Mouse (Mus musculus) cerebellum, adult 2 months (tissue): Measurements from ENCODE around the gene Gpx7.

ENCODE experiments used
- CTCF ChIP-seq: fragments of 200-500 bp; IDR thresholded peaks from 2 replicates; pipeline ENCODE4 v1.5.1; 2011; ENCODE audit warnings: low read depth, mild to moderate bottlenecking, control low read depth, low read length, moderate library complexity, borderline replicate concordance; ENCODE audit not compliant: insufficient read depth
- POLR2A ChIP-seq: fragments of 200-500 bp; IDR thresholded peaks from 2 replicates; pipeline ENCODE4 v1.6.1; 2011; ENCODE audit warnings: low read length, control low read depth, borderline replicate concordance; ENCODE audit not compliant: insufficient read depth

- TF ChIP-seq POLR2A (no peak), CTCF (no peak)
These were observed 29.5 kb upstream of the Gpx7 start for GRCm38 (mm10) chr4:108436225-108436624.
